Mouse (Mus musculus) hindbrain, postnatal 0 days (tissue): Measurements from ENCODE around the gene Chst8. TPM values are rescaled to one million over a fixed set of nuclear protein-coding genes. Genes with fewer than 3 reads are reported as not detected.

Experiments used
- ATAC-seq: fragments of 200-750 bp; cut with Nextera tagmentation; 2 replicates; pipeline ENCODE4 v1.8.0; 2017; ENCODE audit warnings: mild to moderate bottlenecking, moderate TSS enrichment, moderate library complexity
- DNase-seq: peaks from one replicate; pipeline ENCODE4 v3.0.0-alpha.2; 2015; ENCODE audit warnings: low spot score
- H3K27ac ChIP-seq: fragments of 300-500 bp; sonication (generic); 2 replicates; pipeline ENCODE4 v1.5.1; 2014; ENCODE audit warnings: mild to moderate bottlenecking
- H3K27me3 ChIP-seq: fragments of 300-500 bp; sonication (generic); 2 replicates; pipeline ENCODE4 v1.6.1; 2014; ENCODE audit warnings: low read length, mixed read lengths; ENCODE audit not compliant: insufficient read depth
- H3K36me3 ChIP-seq: fragments of 300-500 bp; sonication (generic); 2 replicates; pipeline ENCODE4 v1.6.1; 2014; ENCODE audit warnings: low read length, mixed read lengths; ENCODE audit not compliant: insufficient read depth
- H3K4me1 ChIP-seq: fragments of 300-500 bp; sonication (generic); 2 replicates; pipeline ENCODE4 v1.6.1; 2014; ENCODE audit warnings: antibody characterized with exemption, low read length, mixed read lengths; ENCODE audit not compliant: insufficient read depth
- H3K4me2 ChIP-seq: fragments of 300-500 bp; sonication (generic); 2 replicates; pipeline ENCODE4 v1.6.1; 2014; ENCODE audit warnings: low read depth, mild to moderate bottlenecking, low read length, moderate library complexity, mixed read lengths
- H3K4me3 ChIP-seq: fragments of 300-500 bp; sonication (generic); 2 replicates; pipeline ENCODE4 v1.5.1; 2014; ENCODE audit warnings: low read length
- H3K9ac ChIP-seq: fragments of 300-500 bp; sonication (generic); replicated peaks from 2 replicates; pipeline ENCODE4 v1.6.1; 2014; ENCODE audit warnings: mild to moderate bottlenecking, low read length, moderate library complexity, mixed read lengths
- H3K9me3 ChIP-seq: fragments of 300-500 bp; sonication (generic); 2 replicates; pipeline ENCODE4 v1.6.1; 2016; ENCODE audit warnings: low read length, mixed read lengths
- CTCF ChIP-seq: IDR thresholded peaks from 2 replicates; pipeline ENCODE4 v1.5.1; 2016; ENCODE audit warnings: antibody characterized with exemption, control low read depth, low read depth
- WGBS: fragments of 180-500 bp; shearing (Covaris S2); extraction: QIAGEN DNeasy Blood & Tissue Kit; methylation state at CpG from one replicate; pipeline ENCODE4 v1.1.7; 2014; 5-methylcytosine and 5-hydroxymethylcytosine counted together
- polyA plus RNA-seq: library from polyadenylated mRNA; unstranded; fragments of >200 nt; fragmentation: Nextera tagmentation; extraction: Ambion mirVana; gene quantifications from 2 replicates; pipeline ENCODE4 v1.2.1, GENCODE M21; 2015
- total RNA-seq: library from RNA; depleted of rRNA; stranded (reverse); fragments of >200 nt; gene quantifications from 2 replicates; pipeline ENCODE4 v1.2.3, GENCODE M21; 2014

Gene Chst8
- total and polyA plus RNA-seq, 2 experiments from 2014 or later = 10.0 to 27.8 TPM

- Histone ChIP-seq H3K4me1 (no peaks in the 10 kb centered on the region), H3K9ac (no peak overlapping the region), H3K4me2 (no peak overlapping the region), H3K27me3 (0 out of 2 replicates have a peak, but pooled peaks cover 3% of the 10 kb centered on the region), H3K9me3 (no peaks in the 10 kb centered on the region), H3K4me3 (no peak overlapping the region), H3K27ac (no peak overlapping the region), H3K36me3 (no peaks in the 10 kb centered on the region)
- WGBS = 31% methylated on average over 4 of the region's 4 CpGs
- no peak for TF ChIP-seq CTCF
- peak; percentile 80 for DNase-seq
- ATAC-seq = peak; percentile 68; the same call in 1 of the 2 replicates
Observed at GRCm38 (mm10) chr7:34709111-34709510, 103.4 kb downstream of the Chst8 start.

GRCm38 (mm10) chr7:34704401-34704800 is 108.1 kb downstream of the Chst8 start:
- H3K36me3 ChIP-seq = no peaks in the 10 kb centered on the region
- H3K9me3 ChIP-seq = no peaks in the 10 kb centered on the region
- H3K9ac ChIP-seq = no peak overlapping the region
- WGBS = 34% methylated on average over 4 of the region's 4 CpGs
- no peak overlapping the region for H3K4me2 ChIP-seq
- no peaks in the 10 kb centered on the region for H3K27me3 ChIP-seq
- no peaks in the 10 kb centered on the region for H3K4me1 ChIP-seq
- no peak for DNase-seq
- no peak for TF ChIP-seq CTCF
- ATAC-seq = no peak
- H3K27ac ChIP-seq = no peak overlapping the region
- no peak overlapping the region for H3K4me3 ChIP-seq

GRCm38 (mm10) chr7:34703437-34703836 is 109.1 kb downstream of the Chst8 start:
- no peaks in the 10 kb centered on the region for H3K27me3 ChIP-seq
- no peak overlapping the region for H3K4me2 ChIP-seq
- H3K4me1 ChIP-seq = no peaks in the 10 kb centered on the region
- WGBS = 46% methylated on average over 4 of the region's 4 CpGs
- no peak for DNase-seq
- no peaks in the 10 kb centered on the region for H3K36me3 ChIP-seq
- H3K4me3 ChIP-seq = no peak overlapping the region
- no peak for TF ChIP-seq CTCF
- H3K9me3 ChIP-seq = no peaks in the 10 kb centered on the region
- H3K27ac ChIP-seq = no peak overlapping the region
- H3K9ac ChIP-seq = no peak overlapping the region
- no peak for ATAC-seq

GRCm38 (mm10) chr7:34702718-34703351 is 109.7 kb downstream of the Chst8 start:
- no peak for ATAC-seq
- Histone ChIP-seq H3K27ac (no peak overlapping the region), H3K36me3 (no peaks in the 10 kb centered on the region), H3K4me2 (no peak overlapping the region), H3K4me1 (no peaks in the 10 kb centered on the region), H3K9ac (no peak overlapping the region), H3K9me3 (no peaks in the 10 kb centered on the region), H3K4me3 (no peak overlapping the region), H3K27me3 (no peaks in the 10 kb centered on the region)
- TF ChIP-seq CTCF = no peak
- DNase-seq = peak; percentile 42
- 29% methylated on average over 11 of the region's 11 CpGs for WGBS

DNA sequence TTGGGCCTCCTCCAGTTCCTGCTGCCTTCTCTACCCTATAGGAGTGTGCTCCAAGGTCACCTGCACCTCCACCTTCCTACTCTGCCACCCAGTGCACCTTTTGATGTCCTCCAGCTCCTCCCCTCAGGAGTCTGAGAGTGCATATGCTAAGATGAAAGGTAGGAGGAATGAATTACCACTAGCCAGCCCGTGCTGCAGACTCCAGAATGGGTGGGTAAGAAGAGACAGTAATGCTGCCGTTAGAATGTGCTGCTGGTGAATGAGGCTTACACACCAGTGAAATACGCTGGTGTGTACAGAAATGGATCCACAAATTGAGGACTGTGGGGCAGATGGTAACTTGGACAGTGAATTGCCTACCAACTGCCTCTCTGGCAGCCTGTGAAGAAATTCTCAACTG is 112.6 kb downstream of the Chst8 start:
- H3K4me3 ChIP-seq = no peak overlapping the region
- no peaks in the 10 kb centered on the region for H3K4me1 ChIP-seq
- no peak for TF ChIP-seq CTCF
- no peaks in the 10 kb centered on the region for H3K36me3 ChIP-seq
- DNase-seq (no peak), ATAC-seq (no peak)
- no peak overlapping the region for H3K4me2 ChIP-seq
- no peaks in the 10 kb centered on the region for H3K27me3 ChIP-seq
- 77% methylated on average over 3 of the region's 3 CpGs for WGBS
- H3K9me3 ChIP-seq = no peaks in the 10 kb centered on the region
- no peak overlapping the region for H3K27ac ChIP-seq
- H3K9ac ChIP-seq = no peak overlapping the region

DNA sequence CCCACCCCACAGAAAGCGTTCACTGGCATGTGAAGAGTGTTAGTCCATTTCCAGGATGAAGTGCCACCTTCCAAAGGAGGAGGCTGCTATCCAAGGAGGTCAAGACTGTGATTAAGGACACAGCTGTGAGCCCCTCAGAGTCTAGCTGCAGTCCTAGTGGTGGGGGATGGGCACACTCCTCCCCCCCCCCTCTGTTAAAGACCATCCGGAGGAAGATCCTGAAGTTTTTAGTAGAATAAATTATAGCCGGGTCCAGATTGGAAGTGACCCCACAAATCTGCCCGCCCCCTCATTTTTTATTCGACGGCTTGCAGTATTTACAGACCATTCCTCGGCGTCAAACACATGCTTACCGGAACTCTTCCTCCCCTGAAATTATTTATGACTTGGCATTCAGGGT is 114.3 kb downstream of the Chst8 start:
- Histone ChIP-seq H3K4me3 (no peak overlapping the region), H3K27me3 (no peaks in the 10 kb centered on the region), H3K4me2 (no peak overlapping the region), H3K9ac (no peak overlapping the region), H3K4me1 (0 out of 2 replicates have a peak, but pooled peaks cover under 1% of the 10 kb centered on the region), H3K27ac (no peak overlapping the region), H3K36me3 (no peaks in the 10 kb centered on the region), H3K9me3 (no peaks in the 10 kb centered on the region)
- WGBS = 79% methylated on average over 9 of the region's 9 CpGs
- DNase-seq = no peak
- TF ChIP-seq CTCF = no peak
- no peak for ATAC-seq

DNA sequence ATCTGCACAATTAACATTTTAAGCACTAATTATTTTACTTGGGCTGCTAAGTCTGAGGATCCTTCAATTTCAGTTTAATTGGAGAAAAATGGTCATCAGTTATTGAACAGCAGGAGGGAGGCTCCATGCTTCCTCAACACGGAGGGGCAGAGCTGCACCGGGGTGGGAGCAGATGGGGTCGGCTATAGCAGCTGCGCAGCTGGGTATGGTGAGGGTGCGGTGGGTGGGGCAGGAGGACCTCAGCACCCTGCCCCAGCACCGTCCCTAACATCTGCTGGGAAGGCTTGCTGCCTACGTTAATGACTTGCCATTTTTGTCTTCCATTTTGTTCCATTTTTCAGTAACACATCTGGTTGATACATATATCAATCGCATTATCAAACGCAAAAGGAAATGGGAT is 116.4 kb downstream of the Chst8 start:
- Histone ChIP-seq H3K36me3 (no peaks in the 10 kb centered on the region), H3K4me1 (peaks cover 11% of the 10 kb centered on the region; the same call in 1 of the 2 replicates), H3K9ac (no peak overlapping the region), H3K4me2 (no peak overlapping the region), H3K4me3 (no peak overlapping the region), H3K9me3 (no peaks in the 10 kb centered on the region), H3K27ac (no peak overlapping the region), H3K27me3 (no peaks in the 10 kb centered on the region)
- whole genome bisulfite sequencing = 60% methylated on average over 9 of the region's 9 CpGs
- no peak for ATAC-seq
- TF ChIP-seq CTCF = no peak
- no peak for DNase-seq
